Mouse (Mus musculus) liver, adult (tissue): ENCODE measurements around the gene Igfn1.

Experiments used
- GATA4 ChIP-seq: IDR thresholded peaks from 2 replicates; pipeline ENCODE4 v1.6.1; 2014; ENCODE audit warnings: mild to moderate bottlenecking, low read length; ENCODE audit not compliant: insufficient replicate concordance

The Igfn1 gene

GRCm38 (mm10) chr1:135964561-135964960 lies 41.6 kb downstream of the Igfn1 start:
- TF ChIP-seq GATA4, result no peak

GRCm38 (mm10) chr1:135963177-135963576 lies 43.0 kb downstream of the Igfn1 start:
- no peak for TF ChIP-seq GATA4

- TF ChIP-seq GATA4, result no peak
These were observed 47.7 kb downstream of the Igfn1 start for GRCm38 (mm10) chr1:135958483-135958882.

GRCm38 (mm10) chr1:135948871-135949270 lies 57.3 kb downstream of the Igfn1 start:
- TF ChIP-seq GATA4, result no peak

GRCm38 (mm10) chr1:135946247-135946646 lies 59.9 kb downstream of the Igfn1 start:
- no peak for TF ChIP-seq GATA4

GRCm38 (mm10) chr1:135945711-135946110 lies 60.4 kb downstream of the Igfn1 start:
- TF ChIP-seq GATA4, result no peak

GRCm38 (mm10) chr1:135944526-135945259 lies 61.4 kb downstream of the Igfn1 start:
- no peak for TF ChIP-seq GATA4

- no peak for TF ChIP-seq GATA4
These were observed 62.4 kb downstream of the Igfn1 start for GRCm38 (mm10) chr1:135943713-135944112.

- no peak for TF ChIP-seq GATA4
These were observed 64.0 kb downstream of the Igfn1 start for GRCm38 (mm10) chr1:135942116-135942515.

- no peak for TF ChIP-seq GATA4
These were observed 64.7 kb downstream of the Igfn1 start for GRCm38 (mm10) chr1:135941259-135942006.

GRCm38 (mm10) chr1:135936091-135936490 lies 70.1 kb downstream of the Igfn1 start:
- TF ChIP-seq GATA4, result no peak

GRCm38 (mm10) chr1:135933704-135934293 lies 72.3 kb downstream of the Igfn1 start:
- no peak for TF ChIP-seq GATA4

- TF ChIP-seq GATA4, result no peak
These were observed 76.3 kb downstream of the Igfn1 start for GRCm38 (mm10) chr1:135929876-135930275.

- TF ChIP-seq GATA4, result no peak
These were observed 80.3 kb downstream of the Igfn1 start for GRCm38 (mm10) chr1:135925848-135926247.

- TF ChIP-seq GATA4, result no peak
These were observed 81.7 kb downstream of the Igfn1 start for GRCm38 (mm10) chr1:135924377-135924994.

- no peak for TF ChIP-seq GATA4
These were observed 82.9 kb downstream of the Igfn1 start for GRCm38 (mm10) chr1:135923229-135923628.
